Comparison of ENCODE assay signal across 8 mouse cellular contexts in the genomic region with DNA sequence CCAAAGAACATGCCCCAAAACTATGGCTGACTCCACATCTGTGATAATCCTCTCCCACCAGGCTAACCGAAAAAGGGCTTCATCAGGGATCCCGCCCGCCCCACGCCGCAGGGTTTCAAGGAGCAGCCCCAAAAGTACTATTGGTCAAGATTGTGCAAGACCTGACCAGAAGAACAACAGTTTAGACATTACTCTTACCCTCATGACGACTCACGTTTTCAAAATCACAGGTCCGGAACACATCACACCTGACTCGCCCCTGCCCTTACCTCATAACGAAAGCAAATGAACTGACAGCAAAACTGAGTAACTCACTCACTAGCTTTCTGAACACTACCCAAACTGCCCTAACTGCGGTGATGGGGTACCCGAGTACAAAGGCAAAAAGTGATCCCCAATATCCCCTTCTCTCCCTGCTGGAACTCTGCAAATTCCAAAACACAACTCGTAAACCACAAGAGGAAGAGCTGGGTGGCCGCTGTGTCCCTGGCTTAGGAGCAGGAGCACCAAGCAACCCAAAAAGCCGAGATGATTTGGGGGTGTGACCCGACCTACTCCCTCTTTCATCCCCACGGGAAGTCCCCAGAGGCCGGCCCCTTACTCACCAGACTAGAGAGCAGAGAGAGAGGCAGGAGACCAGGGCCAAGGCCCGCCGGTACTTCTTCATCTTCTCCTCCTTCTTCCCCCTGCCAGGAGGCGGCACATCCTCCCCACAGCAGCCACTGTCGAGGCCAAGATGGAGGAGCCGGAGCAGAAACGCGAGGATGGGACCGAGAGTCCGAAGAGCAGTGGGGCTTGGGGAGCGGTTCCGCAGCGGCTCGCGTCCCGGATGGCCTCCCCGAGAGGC. TPM values are rescaled to one million over a fixed set of nuclear protein-coding genes. Genes with fewer than 3 reads are reported as not detected.
A peak's percentile ranks its signal among the peaks of the same experiment; 100 is the strongest.
DNase-seq lines count a peak whose midpoint lies in the region; ATAC-seq lines count a peak whose summit lies in the region.

No protein-coding gene starts in this region.

- H3K9me3 ChIP-seq in stomach, embryonic 14.5 days (ENCODE audit: control insufficient read depth, low read depth, low read length) = no peaks in the 10 kb centered on the region

- peak; percentile 50 for ATAC-seq in cerebellum, adult (ENCODE audit: insufficient number of reproducible peaks, low FRiP score, low TSS enrichment)
- ATAC-seq in megakaryocyte-erythroid progenitor cell, adult 5-6 weeks (replicated peaks; ENCODE audit: low FRiP score, low TSS enrichment, poor library complexity, severe bottlenecking) = peak; percentile 24
- ATAC-seq in stomach, embryonic 14.5 days (ENCODE audit: insufficient number of reproducible peaks, insufficient read depth, low FRiP score, low read depth) = peak; percentile 42

- peak overlapping the region; percentile 85 for H3K4me2 ChIP-seq in stomach, embryonic 14.5 days (replicated peaks; ENCODE audit: low read depth, low read length)

- H3K4me1 ChIP-seq in stomach, embryonic 14.5 days (ENCODE audit: control insufficient read depth, insufficient read depth, low read length) = peaks cover 9% of the 10 kb centered on the region

- H3K27ac ChIP-seq in stomach, embryonic 14.5 days (ENCODE audit: low read length) = peak overlapping the region; percentile 97

- peak overlapping the region; percentile 83 for H3K9ac ChIP-seq in stomach, embryonic 14.5 days (replicated peaks; ENCODE audit: low read depth, low read length)

- WGBS in stomach, embryonic 14.5 days = under 1% methylated on average over 34 of the region's 34 CpGs

- no peaks in the 10 kb centered on the region for H3K27me3 ChIP-seq in stomach, embryonic 14.5 days (ENCODE audit: control insufficient read depth, insufficient read depth, low read length)

- DNase-seq in cerebellum, adult 18-20 months = no peak
- peak; percentile 23 for DNase-seq in urinary bladder, adult 2 months (ENCODE audit: low spot score)
- no peak for DNase-seq in urinary bladder, postnatal 10 days (ENCODE audit: low spot score)
- peak; percentile 18 for DNase-seq in forelimb bud, embryonic 11.5 days (ENCODE audit: low read depth, low spot score)
- peak; percentile 31 to 39 for DNase-seq in kidney, postnatal 36 days

- peak overlapping the region; percentile 91 for H3K4me3 ChIP-seq in stomach, embryonic 14.5 days (ENCODE audit: low read depth, low read length)

- no peaks in the 10 kb centered on the region for H3K36me3 ChIP-seq in stomach, embryonic 14.5 days (ENCODE audit: control insufficient read depth, insufficient read depth, low read length)

RNA-seq across cellular contexts. Expression of gene Suco, which starts 0.6 kb away (rescaled TPM):
- polyA plus RNA-seq in urinary bladder, adult 2 months (2012; rRNA removed) = 24.1 and 27.6 TPM in 2 replicates
- total RNA-seq in megakaryocyte-erythroid progenitor cell, adult 5-6 weeks (2014; fragmentation: Nextera tagmentation) = 18.0 and 26.5 TPM in 2 replicates
- 46.6 and 125 TPM in 2 replicates for total RNA-seq in megakaryocyte-erythroid progenitor cell, adult 5-6 weeks (2017)
- polyA plus RNA-seq in stomach, embryonic 14.5 days (2014; fragmentation: Nextera tagmentation; extraction: Ambion mirVana) = 26.4 and 28.2 TPM in 2 replicates

Comparison
In these comparisons a context has a peak if more than half of its experiments do, and no peak if none do; other contexts are left out.
1. DNase-seq: peak in urinary bladder, adult 2 months (single experiment), forelimb bud, embryonic 11.5 days (single experiment) and kidney, postnatal 36 days (2 of 2); none in cerebellum, adult 18-20 months (0 of 2) and urinary bladder, postnatal 10 days (single experiment).
2. Peak in every context shown above with its lines, with median percentiles within 50 percentile points of each other: ATAC-seq.